Mouse (Mus musculus) embryonic facial prominence, embryonic 12.5 days (tissue): Measurements from ENCODE around the gene Xrra1. TPM values are rescaled to one million over a fixed set of nuclear protein-coding genes. Genes with fewer than 3 reads are reported as not detected.
"Not testable (repeated sequence)": the region's sequence is repeated elsewhere in the genome, so short reads cannot be mapped to it uniquely, and the experiment has no call there.

Source experiments
- ATAC-seq: fragments of 200-750 bp; cut with Nextera tagmentation; 2 replicates; pipeline ENCODE4 v1.8.0; 2017; ENCODE audit not compliant: insufficient number of reproducible peaks, insufficient read depth, low FRiP score, low TSS enrichment
- H3K27ac ChIP-seq: fragments of 300-500 bp; sonication (generic); 2 replicates; pipeline ENCODE4 v1.5.1; 2016; ENCODE audit warnings: mild to moderate bottlenecking
- H3K27me3 ChIP-seq: fragments of 300-500 bp; sonication (generic); 2 replicates; pipeline ENCODE4 v1.6.1; 2016; ENCODE audit warnings: mild to moderate bottlenecking, moderate library complexity
- H3K36me3 ChIP-seq: fragments of 300-500 bp; sonication (generic); 2 replicates; pipeline ENCODE4 v1.6.1; 2016; ENCODE audit warnings: mild to moderate bottlenecking
- H3K4me1 ChIP-seq: fragments of 300-500 bp; sonication (generic); 2 replicates; pipeline ENCODE4 v1.6.1; 2016
- H3K4me2 ChIP-seq: fragments of 300-500 bp; sonication (generic); replicated peaks from 2 replicates; pipeline ENCODE4 v1.6.1; 2016; ENCODE audit warnings: mild to moderate bottlenecking, moderate library complexity
- H3K4me3 ChIP-seq: fragments of 300-500 bp; sonication (generic); 2 replicates; pipeline ENCODE4 v1.5.1; 2016; ENCODE audit warnings: mild to moderate bottlenecking
- H3K9ac ChIP-seq: fragments of 300-500 bp; sonication (generic); 2 replicates; pipeline ENCODE4 v1.6.1; 2016; ENCODE audit warnings: mild to moderate bottlenecking, moderate library complexity
- H3K9me3 ChIP-seq: fragments of 300-500 bp; sonication (generic); 2 replicates; pipeline ENCODE4 v1.6.1; 2016; ENCODE audit warnings: mild to moderate bottlenecking, moderate library complexity
- WGBS: fragments of 180-500 bp; shearing (Covaris S2); methylation state at CpG from one replicate; pipeline ENCODE4 v1.1.7; 2016; 5-methylcytosine and 5-hydroxymethylcytosine counted together
- polyA plus RNA-seq: library from polyadenylated mRNA; unstranded; fragments of >200 nt; fragmentation: Nextera tagmentation; extraction: Ambion mirVana; gene quantifications from 2 replicates; pipeline ENCODE4 v1.2.1, GENCODE M21; 2016

Xrra1 gene
- polyA plus RNA-seq, 1 experiment from 2014 or later, result 0.20 TPM

DNA sequence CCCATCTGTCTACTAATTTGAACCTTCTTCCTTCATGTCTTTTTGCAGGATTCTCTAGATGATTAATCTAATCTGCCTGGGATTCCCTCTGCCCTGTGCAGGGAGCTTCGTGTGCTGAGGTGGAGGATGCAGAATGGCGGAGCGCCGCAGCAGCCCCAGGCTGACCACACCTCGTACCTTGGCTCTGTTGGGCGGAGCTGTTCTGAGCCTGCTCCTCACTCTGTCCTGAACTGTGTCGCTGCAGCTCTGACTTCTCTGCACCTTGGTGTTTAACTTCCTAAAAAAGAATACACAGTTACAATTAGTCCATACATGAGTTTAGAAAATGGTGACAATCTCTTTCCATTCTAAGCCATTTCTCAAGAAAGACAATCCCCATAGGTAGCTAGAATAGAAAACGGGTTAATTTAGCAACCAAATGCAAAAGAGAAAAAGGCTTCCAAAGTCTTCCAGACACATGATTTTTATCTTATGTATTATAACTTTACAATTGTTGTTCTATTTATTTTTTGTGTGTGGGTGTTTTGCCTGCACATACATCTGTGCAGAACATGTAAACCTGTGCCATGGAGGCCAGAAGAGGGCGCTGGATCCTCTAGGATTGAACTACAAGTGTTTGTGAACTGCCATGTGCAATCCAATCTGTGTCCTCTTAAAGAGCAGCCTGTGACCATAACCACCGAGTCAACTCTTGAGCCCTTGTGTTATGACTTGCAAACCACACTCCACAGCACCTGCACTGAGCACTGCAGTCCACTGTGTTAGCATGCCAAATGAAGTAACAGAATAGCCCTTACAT lies 68.2 kb downstream of the Xrra1 start:
- Histone ChIP-seq H3K27me3 (no peaks in the 10 kb centered on the region), H3K27ac (no peak overlapping the region), H3K4me1 (no peaks in the 10 kb centered on the region), H3K9me3 (no peaks in the 10 kb centered on the region), H3K36me3 (peaks cover 50% of the 10 kb centered on the region), H3K4me2 (no peak overlapping the region), H3K4me3 (no peak overlapping the region), H3K9ac (no peak overlapping the region)
- WGBS, result 74% methylated on average over 10 of the region's 10 CpGs
- no peak for ATAC-seq

DNA sequence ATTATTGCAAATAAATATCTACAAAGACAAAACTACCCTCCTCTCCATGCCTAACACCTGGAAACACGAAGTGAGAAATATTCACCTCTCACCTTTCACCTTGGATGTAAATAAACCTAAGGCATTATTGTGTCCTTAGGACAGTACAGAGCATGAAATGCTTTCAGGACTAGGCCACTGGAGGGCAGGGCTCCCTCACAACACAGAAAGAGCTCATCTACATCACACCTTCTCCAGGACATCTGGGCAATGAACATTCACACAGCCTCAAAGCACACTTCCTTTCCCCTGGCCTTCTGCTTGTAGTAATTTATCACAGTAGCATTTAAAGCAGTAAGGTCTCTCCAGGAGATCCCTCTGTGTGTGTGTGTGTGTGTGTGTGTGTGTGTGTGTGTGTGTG lies 76.8 kb downstream of the Xrra1 start:
- no peak for ATAC-seq
- WGBS, result 74% methylated on average over 1 of the region's 1 CpGs
- H3K36me3 ChIP-seq, result peaks cover 45% of the 10 kb centered on the region

DNA sequence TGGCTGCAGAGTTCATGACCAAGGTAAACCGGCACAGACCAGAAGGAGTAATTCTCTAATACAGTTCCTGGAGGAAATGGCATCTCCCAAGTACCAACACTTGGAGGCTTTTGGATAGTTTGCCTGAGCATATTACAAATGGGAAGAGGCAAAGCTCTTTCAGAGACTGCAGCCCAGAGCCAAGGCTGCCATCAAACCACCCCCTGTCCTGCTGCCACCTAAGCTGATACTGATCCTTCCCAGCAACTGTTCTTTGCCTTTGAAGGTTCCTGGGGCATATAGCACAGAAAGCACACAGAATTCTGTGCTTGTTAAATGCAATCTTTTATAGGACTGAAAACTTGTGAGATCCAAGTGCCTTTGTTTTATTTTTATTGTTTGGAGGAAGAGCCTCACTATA lies 81.8 kb downstream of the Xrra1 start:
- Histone ChIP-seq H3K36me3 (peaks cover 65% of the 10 kb centered on the region), H3K4me1 (no peaks in the 10 kb centered on the region), H3K27me3 (no peaks in the 10 kb centered on the region), H3K27ac (no peak overlapping the region), H3K4me2 (no peak overlapping the region), H3K9me3 (no peaks in the 10 kb centered on the region), H3K9ac (no peak overlapping the region), H3K4me3 (no peak overlapping the region)
- 85% methylated on average over 1 of the region's 1 CpGs for WGBS
- ATAC-seq, result no peak

More for the DNA sequence above, 76.8 kb downstream of the Xrra1 start:
- H3K9ac ChIP-seq, result no peak overlapping the region
- no peaks in the 10 kb centered on the region for H3K27me3 ChIP-seq
- H3K4me1 ChIP-seq, result no peaks in the 10 kb centered on the region
- H3K9me3 ChIP-seq, result no peaks in the 10 kb centered on the region
- H3K27ac ChIP-seq, result no peak overlapping the region
- no peak overlapping the region for H3K4me2 ChIP-seq
- H3K4me3 ChIP-seq, result no peak overlapping the region

DNA sequence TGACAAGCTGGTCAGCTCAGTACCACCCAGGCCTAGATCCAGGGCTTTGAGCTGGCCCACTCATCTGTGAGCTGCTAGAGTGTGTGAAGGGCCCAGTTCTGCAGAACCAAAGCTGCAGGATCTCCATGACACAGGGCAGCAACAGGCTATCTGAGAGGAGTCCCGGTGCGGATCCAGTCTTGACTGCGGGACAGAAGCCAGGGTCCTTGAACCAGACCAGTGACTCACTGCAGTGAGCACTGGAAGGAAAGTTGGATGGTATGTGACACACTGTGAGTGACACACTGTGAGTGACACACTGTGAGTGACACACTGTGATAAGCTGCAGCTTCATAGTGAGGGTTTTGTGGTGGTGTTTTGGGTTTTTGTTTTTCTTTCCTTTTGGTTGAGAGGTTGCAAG lies 85.6 kb downstream of the Xrra1 start:
- Histone ChIP-seq H3K9me3 (no peaks in the 10 kb centered on the region), H3K4me1 (no peaks in the 10 kb centered on the region), H3K36me3 (peaks cover 73% of the 10 kb centered on the region), H3K4me2 (no peak overlapping the region), H3K27me3 (no peaks in the 10 kb centered on the region), H3K9ac (no peak overlapping the region), H3K4me3 (no peak overlapping the region), H3K27ac (no peak overlapping the region)
- 98% methylated on average over 3 of the region's 3 CpGs for WGBS
- no peak for ATAC-seq

DNA sequence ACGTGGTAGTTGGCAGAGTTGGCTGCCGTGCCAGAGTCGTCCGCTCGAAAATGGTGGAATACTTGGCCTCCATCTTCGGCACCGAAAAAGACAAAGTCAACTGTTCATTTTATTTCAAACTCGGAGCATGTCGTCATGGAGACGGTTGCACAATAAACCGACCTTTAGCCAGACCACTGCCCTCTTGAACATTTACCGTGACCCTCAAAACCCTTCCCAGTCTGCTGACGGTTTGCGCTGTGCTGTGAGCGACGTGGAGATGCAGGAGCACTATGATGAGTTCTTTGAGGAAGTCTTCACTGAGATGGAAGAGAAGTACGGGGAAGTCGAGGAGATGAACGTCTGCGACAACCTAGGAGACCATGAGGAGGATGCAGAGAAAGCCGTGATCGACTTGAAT lies 86.1 kb downstream of the Xrra1 start:
- WGBS, result 92% methylated on average over 22 of the region's 22 CpGs

DNA sequence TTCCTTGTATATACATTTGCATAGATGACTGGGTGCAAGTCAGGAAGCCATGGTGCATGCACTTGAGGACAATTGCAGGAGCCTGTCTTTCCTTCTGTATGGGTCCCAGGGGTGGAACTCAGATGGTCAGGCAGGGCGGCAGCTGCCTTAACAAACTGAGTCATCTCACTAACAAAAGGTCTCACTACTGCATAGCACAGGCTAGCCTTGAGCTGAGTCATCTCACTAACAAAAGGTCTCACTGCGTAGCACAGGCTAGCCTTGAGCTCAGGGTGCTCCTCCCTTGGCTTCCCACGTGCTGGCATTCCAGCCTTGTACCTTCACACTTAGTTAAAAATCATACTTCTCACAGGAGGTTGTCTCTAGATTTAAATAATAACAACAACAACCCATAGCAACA lies 87.0 kb downstream of the Xrra1 start:
- no peak overlapping the region for H3K4me3 ChIP-seq
- H3K27ac ChIP-seq, result no peak overlapping the region
- no peak overlapping the region for H3K4me2 ChIP-seq
- WGBS, result 96% methylated on average over 3 of the region's 3 CpGs
- ATAC-seq, result no peak
- no peak overlapping the region for H3K9ac ChIP-seq
- H3K9me3 ChIP-seq, result no peaks in the 10 kb centered on the region
- H3K4me1 ChIP-seq, result no peaks in the 10 kb centered on the region
- no peaks in the 10 kb centered on the region for H3K27me3 ChIP-seq
- peaks cover 63% of the 10 kb centered on the region for H3K36me3 ChIP-seq

More for the DNA sequence above, 86.1 kb downstream of the Xrra1 start:
- not testable (repeated sequence) for H3K4me2 ChIP-seq, H3K27me3 ChIP-seq, H3K4me1 ChIP-seq, H3K4me3 ChIP-seq, ATAC-seq, H3K27ac ChIP-seq, H3K9me3 ChIP-seq, H3K9ac ChIP-seq
- peaks cover 72% of the 10 kb centered on the region for H3K36me3 ChIP-seq

DNA sequence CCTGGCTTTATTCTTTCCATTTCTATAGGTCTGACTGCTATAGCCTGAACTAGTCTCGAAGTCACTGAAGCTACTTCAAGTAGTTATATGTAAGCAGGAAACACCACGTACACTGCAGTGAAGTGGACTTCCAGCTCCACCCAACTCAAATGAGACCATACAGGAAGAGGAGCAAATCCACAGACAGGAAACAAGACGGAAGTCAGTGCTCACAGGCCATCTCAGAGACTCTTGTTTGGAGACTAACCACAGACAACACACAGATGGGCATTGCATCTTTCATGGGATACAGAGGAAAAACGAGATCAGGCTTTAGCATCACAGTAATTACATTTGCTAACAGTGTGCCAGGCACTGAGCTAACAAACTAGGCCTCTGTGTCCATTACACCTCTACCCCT lies 87.4 kb downstream of the Xrra1 start:
- no peak overlapping the region for H3K4me2 ChIP-seq
- no peak overlapping the region for H3K4me3 ChIP-seq
- H3K27ac ChIP-seq, result no peak overlapping the region
- no peaks in the 10 kb centered on the region for H3K27me3 ChIP-seq
- H3K9me3 ChIP-seq, result no peaks in the 10 kb centered on the region
- H3K4me1 ChIP-seq, result no peaks in the 10 kb centered on the region
- ATAC-seq, result no peak
- H3K9ac ChIP-seq, result no peak overlapping the region
- 87% methylated on average over 4 of the region's 4 CpGs for WGBS
- peaks cover 63% of the 10 kb centered on the region for H3K36me3 ChIP-seq

DNA sequence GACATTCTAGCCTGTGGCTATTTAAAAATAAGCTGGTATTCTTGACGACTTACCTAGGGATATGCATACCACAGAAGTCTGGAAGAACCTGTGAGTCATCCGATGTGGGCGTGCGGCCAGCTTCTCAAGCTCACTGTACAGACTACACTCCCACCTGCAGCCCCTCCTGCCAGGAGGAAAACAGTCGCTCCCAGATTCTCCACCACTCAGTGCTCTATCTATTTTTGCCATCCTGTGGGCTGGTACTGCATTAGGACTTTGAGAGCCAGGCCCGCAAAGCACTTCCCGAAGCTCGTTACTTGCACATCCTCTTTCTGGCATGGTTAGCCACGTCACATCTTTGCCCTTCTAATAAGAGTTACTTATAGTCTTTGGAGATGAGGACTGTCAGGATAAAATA lies 88.4 kb downstream of the Xrra1 start:
- no peak overlapping the region for H3K4me2 ChIP-seq
- H3K27ac ChIP-seq, result no peak overlapping the region
- no peak overlapping the region for H3K9ac ChIP-seq
- WGBS, result 93% methylated on average over 9 of the region's 9 CpGs
- H3K36me3 ChIP-seq, result peaks cover 68% of the 10 kb centered on the region
- H3K4me1 ChIP-seq, result no peaks in the 10 kb centered on the region
- no peaks in the 10 kb centered on the region for H3K9me3 ChIP-seq
- no peak for ATAC-seq
- H3K27me3 ChIP-seq, result no peaks in the 10 kb centered on the region
- no peak overlapping the region for H3K4me3 ChIP-seq

DNA sequence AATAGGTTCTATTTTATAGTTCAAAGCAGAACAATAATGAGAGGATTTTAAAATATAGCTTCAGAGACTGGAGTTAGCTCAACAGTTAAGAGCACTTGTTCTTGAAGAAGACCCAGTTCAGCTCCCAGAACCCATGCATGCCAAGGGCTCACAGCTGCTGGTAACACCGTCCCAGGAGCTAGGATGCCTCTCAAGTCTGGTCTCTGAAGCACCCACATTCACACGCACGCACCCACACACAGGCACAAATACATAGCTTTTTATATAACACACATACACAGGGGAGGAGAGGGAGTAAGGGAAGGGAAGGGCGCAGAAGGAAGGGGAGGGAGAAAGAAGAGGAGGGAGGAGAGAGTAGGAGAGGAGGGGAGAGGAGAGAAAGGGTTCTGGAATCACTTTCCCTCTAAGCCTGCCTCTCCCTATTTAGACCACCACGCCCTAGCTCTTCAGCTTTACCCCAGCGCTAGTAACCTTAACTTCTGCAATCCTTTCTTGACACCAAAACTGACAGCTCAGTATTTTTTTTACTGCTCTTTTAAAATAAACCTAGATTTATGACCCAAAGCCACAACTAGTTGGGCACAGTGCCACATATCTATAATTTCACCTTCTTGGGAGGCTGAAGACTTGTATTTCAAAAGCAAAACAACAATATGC lies 94.7 kb downstream of the Xrra1 start:
- ATAC-seq, result no peak
- no peak overlapping the region for H3K4me3 ChIP-seq
- H3K4me2 ChIP-seq, result no peak overlapping the region
- no peak overlapping the region for H3K27ac ChIP-seq
- H3K4me1 ChIP-seq, result no peaks in the 10 kb centered on the region
- peaks cover 18% of the 10 kb centered on the region for H3K36me3 ChIP-seq
- H3K27me3 ChIP-seq, result no peaks in the 10 kb centered on the region
- no peak overlapping the region for H3K9ac ChIP-seq
- H3K9me3 ChIP-seq, result no peaks in the 10 kb centered on the region
- 84% methylated on average over 6 of the region's 6 CpGs for WGBS

DNA sequence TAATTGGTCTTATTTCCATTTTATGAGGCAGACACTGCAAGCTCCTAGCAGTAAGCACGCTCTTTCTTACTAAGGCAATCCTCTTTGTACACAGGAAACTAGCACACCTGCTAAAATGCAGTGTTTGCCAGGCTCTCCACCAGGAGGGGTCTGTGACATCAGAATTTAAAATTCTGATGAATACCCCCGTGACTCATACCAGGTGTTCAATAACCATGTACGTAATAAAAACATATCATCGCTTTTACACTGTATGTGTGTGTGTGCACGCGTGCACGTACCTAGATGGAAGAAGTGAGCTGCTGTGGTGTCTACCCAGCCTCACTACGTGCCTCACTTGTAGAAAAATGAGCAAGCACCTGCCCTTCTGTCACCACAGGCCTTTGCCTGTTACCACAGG lies 95.3 kb downstream of the Xrra1 start:
- Histone ChIP-seq H3K27ac (no peak overlapping the region), H3K36me3 (peaks cover 18% of the 10 kb centered on the region), H3K4me2 (no peak overlapping the region), H3K4me3 (no peak overlapping the region), H3K27me3 (no peaks in the 10 kb centered on the region), H3K9ac (no peak overlapping the region), H3K9me3 (no peaks in the 10 kb centered on the region), H3K4me1 (no peaks in the 10 kb centered on the region)
- ATAC-seq, result no peak
- WGBS, result 96% methylated on average over 8 of the region's 8 CpGs

DNA sequence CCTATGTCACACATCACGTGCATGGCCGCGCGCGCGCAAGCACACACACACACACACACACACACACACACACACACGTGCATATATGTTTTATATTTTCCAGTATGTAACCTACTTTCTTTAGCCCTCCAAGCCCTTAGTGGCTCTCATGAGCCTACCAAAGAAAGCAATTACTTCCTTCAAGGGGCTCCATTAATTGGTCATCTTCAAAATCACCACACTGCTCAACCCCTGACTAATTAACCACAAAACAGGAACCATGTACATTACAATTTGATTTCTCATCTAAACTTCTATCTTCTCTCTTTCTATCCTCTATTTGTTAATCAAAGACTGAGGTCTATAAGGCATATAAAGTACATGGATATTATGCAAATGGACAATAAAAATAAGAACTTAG lies 97.2 kb downstream of the Xrra1 start:
- Histone ChIP-seq H3K4me3 (no peak overlapping the region), H3K27me3 (no peaks in the 10 kb centered on the region), H3K9me3 (no peaks in the 10 kb centered on the region), H3K9ac (no peak overlapping the region), H3K36me3 (peaks cover 14% of the 10 kb centered on the region), H3K27ac (no peak overlapping the region), H3K4me1 (no peaks in the 10 kb centered on the region), H3K4me2 (no peak overlapping the region)
- WGBS, result 95% methylated on average over 7 of the region's 7 CpGs
- no peak for ATAC-seq

DNA sequence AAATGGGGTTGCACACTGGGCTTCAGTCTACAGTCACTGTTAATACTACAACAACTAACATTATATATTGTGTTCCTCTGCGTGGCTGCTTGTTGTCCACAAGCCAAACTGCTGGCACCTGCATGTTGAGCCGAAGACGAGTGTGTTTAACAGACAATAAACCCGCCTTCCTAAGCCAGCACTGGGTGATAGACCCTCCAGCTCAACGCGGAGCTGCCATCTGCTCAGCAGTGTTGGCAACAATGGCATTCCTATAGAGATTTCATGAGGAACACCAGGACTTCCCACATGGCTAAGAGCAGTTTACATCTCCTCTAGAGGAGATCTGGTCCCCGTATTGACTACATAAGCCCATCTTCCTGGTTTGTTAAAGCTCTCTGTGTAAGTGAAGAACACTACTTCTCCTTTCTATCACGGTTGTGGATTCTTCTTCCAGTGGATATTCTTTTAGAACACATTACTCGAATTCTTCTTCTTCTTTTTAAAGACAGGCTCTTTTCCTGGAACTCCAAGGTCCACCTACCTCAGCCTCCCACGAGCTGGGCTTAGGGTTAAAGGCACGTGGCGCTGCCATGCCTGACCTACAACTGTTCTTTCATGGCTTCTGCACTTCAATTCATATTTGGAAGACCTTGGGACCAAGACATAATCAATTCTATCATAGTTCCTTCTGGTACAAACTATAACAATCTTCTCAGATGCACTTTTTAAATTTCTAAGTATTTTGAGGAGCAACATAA lies 98.5 kb downstream of the Xrra1 start:
- Histone ChIP-seq H3K4me3 (no peak overlapping the region), H3K9ac (no peak overlapping the region), H3K27me3 (no peaks in the 10 kb centered on the region), H3K4me2 (no peak overlapping the region), H3K36me3 (0 out of 2 replicates have a peak, but pooled peaks cover 4% of the 10 kb centered on the region), H3K9me3 (no peaks in the 10 kb centered on the region), H3K4me1 (no peaks in the 10 kb centered on the region), H3K27ac (no peak overlapping the region)
- no peak for ATAC-seq
- WGBS, result 91% methylated on average over 12 of the region's 12 CpGs
